Mouse (Mus musculus) layer of hippocampus, adult 18-20 months (tissue): ENCODE data around the gene Prl3d3. TPM values are rescaled to one million over a fixed set of nuclear protein-coding genes. Genes with fewer than 3 reads are reported as not detected.
"Not testable (repeated sequence)": the region's sequence is repeated elsewhere in the genome, so short reads cannot be mapped to it uniquely, and the experiment has no call there.

Experiments used
- DNase-seq, 2 experiments: peaks; one replicate each; pipeline ENCODE4 v3.0.0; 2022; ENCODE audit warnings: low spot score in 2 of 2
- long read RNA-seq: library from polyadenylated mRNA; stranded (forward); transcript quantifications from one replicate; pipeline ENCODE4 v2.0.0, GENCODE M21; 2021
- total RNA-seq, 2 experiments: library from RNA; stranded (reverse); gene quantifications; 2 replicates each; pipeline ENCODE4 v1.2.3; 2021

Prl3d3 gene
- total RNA-seq = not detected
- long read RNA-seq = 0 reads

DNA sequence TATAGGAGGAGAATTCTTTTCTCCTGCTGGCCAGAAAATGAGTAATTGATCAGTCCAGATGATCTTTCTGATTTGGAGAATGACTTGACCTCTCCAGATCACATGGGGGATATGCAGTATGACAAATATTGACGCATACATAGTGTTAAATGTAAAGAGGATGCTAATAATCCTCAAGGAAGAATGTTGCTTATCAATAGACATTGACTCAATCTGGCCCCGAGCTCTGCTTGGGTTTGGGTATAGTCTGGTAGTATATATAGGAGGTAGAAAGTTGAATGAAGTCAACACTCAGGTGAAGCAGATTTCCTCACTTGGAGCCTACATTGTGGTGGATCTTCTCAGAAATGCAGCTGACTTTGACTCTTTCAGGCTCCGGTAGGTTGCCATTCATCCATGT is at the start of gene Prl3d3:
Gene Prl3d3, plus strand, starts transcription at position 301 of the 400 bp plus-strand sequence.
- DNase-seq = not testable (repeated sequence)

DNA sequence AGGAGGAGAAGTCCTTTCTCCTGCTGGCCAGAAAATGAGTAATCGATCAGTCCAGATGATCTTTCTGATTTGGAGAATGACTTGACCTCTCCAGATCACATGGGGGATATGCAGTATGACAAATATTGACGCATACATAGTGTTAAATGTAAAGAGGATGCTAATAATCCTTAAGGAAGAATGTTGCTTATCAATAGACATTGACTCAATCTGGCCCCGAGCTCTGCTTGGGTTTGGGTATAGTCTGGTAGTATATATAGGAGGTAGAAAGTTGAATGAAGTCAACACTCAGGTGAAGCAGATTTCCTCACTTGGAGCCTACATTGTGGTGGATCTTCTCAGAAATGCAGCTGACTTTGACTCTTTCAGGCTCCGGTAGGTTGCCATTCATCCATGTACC is 35.2 kb upstream of the Prl3d3 start, which contains the start of gene Prl3d2:
Gene Prl3d2, plus strand, starts transcription at position 301 of the 400 bp plus-strand sequence.
- DNase-seq = not testable (repeated sequence)

DNA sequence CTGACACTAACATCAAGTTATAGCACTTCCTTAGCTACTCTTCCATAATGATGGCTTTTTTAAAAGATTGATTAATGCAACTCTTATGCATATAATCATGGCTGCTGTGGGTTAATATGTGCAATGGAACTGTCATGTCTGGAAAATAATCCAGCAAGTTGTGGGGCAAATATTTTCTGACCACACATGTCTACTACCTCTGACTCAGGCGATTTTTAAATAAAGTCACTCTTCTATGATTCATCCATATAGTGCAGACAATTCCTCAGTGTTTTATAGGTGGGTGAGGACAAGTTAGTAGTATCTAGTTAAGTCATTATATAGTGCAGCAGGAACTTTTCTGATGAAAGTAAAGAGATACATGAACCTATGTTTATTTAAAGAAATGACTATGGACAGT is 8.3 kb upstream of the Prl3d3 start:
- DNase-seq = no peak

DNA sequence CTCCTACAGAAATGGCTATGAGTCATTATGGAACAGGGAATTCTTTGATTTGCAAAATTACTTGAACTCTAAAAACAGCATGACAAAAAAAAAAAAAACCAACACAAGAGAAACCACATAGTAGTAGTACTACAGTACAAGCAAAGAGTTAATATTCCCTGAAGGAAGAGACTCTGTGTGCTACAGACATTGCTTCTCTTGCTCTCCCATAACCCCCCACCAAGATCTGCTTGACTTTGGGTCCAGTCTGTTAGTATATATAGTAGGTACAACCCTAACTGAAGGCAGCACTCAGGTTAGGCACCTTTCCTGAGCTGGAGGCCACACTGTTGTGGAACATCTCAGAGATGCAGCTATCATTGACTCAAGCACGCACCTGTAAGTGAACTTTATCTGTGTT is 39.8 kb downstream of the Prl3d3 start, which contains the start of gene Prl3c1:
Gene Prl3c1, plus strand, starts transcription at position 301 of the 400 bp plus-strand sequence.
- no peak for DNase-seq

Other genes starting within 250 kb of the Prl3d3 start
- under 1 TPM in 1 of 2 experiments, not detected in 1; 0.37 TPM for gene Prl, start 99.2 kb upstream of the Prl3d3 start, total RNA-seq
- gene Prl3d1, start 62.6 kb upstream of the Prl3d3 start, total RNA-seq = not detected
- not detected for gene Prl3d2, start 35.1 kb upstream of the Prl3d3 start, total RNA-seq
- gene Prl3c1, start 39.9 kb downstream of the Prl3d3 start, total RNA-seq = not detected
- not detected for gene Prl3b1, start 85.1 kb downstream of the Prl3d3 start, total RNA-seq
- not detected for gene Prl3a1, start 102.6 kb downstream of the Prl3d3 start, total RNA-seq
- gene Prl6a1, start 155.8 kb downstream of the Prl3d3 start, total RNA-seq = not detected
- gene Prl8a2, start 188.9 kb downstream of the Prl3d3 start, total RNA-seq = not detected
- not detected for gene Prl2b1, start 234.1 kb downstream of the Prl3d3 start, total RNA-seq